Mouse (Mus musculus) heart, postnatal 10 days (tissue): ENCODE data around the gene Sox1. TPM values are rescaled to one million over a fixed set of nuclear protein-coding genes. Genes with fewer than 3 reads are reported as not detected.

Experiments
- microRNA-seq, 2 experiments: library from miRNA; unstranded; fragments of <30 nt; microRNA quantifications; one replicate each; pipeline ENCODE4 v1.2.0; 2022
- total RNA-seq, 2 experiments: library from RNA; stranded (reverse); gene quantifications; 2 replicates each; pipeline ENCODE4 v1.2.3; 2021

Sox1 gene
- total RNA-seq, 2 experiments from 2014 or later = not detected

Small RNAs within 50 kb of the gene (microRNA-seq; reads per million reads assigned to microRNA genes)
- 0 reads per million in 2 experiments for gene Gm25239

Other genes with a start within 250 kb of the Sox1 start
- not detected for gene A230072I06Rik, start 116.5 kb upstream of the Sox1 start, total RNA-seq
- gene Spaca7, start 177.7 kb downstream of the Sox1 start, total RNA-seq = not detected